Mouse (Mus musculus) gonadal fat pad, adult 2 months (tissue): ENCODE measurements around the gene Cdhr4. TPM values are rescaled to one million over a fixed set of nuclear protein-coding genes. Genes with fewer than 3 reads are reported as not detected.

Source experiments
- DNase-seq: peaks from one replicate; pipeline ENCODE4 v3.0.0-alpha.2; 2012; ENCODE audit warnings: low read depth
- polyA plus RNA-seq: library from polyadenylated mRNA; depleted of rRNA; stranded (reverse); fragments of >200 nt; gene quantifications from 2 replicates; pipeline ENCODE4 v1.2.3, GENCODE M21; 2012

The Cdhr4 gene
- polyA plus RNA-seq, 1 experiment: 14.5 TPM

DNA sequence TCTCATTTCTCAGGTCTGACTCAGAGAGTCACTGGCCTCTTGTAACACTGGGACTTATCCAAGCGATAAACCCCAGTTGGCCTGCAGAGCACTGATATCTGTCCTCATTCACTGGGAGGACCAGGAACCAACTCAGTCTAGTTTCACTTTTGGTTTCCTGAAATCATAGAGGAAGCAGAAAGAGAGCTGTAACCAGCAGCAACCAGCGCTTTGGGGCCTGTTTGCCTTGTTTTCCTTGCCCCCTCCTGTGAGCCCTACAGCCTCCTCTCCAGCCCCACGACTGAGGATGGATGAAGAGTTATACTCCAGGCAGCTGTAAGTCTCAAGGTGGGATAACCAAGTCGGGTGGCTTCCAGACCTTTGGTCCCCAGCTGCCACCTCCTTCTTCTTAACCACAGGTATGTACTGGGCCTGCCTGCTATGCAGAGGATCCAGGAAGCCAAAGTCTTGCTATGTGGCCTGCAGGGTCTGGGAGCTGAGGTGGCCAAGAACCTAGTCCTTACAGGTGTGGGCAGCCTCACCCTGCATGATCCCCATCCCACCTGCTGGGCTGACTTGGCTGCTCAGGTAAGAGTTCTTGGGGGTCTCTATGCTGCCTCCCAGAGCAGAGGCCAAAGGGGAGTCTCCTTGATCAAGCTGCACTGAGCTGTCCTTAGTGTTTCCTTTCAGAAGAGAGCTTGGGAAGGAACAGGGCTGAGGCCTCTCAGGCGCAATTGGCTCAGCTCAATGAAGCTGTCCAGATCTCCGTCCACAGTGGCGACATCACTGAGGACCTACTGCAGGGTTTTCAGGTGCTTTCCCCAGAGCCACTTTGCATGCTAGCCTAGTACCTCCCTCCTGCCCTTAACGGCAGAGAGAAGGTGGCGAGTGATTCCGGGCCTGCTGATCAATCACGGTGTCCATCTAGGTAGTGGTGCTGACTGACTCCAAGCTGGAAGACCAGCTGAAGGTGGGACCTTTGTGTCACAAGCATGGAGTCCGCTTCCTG lies 16.6 kb upstream of the Cdhr4 start, which contains the start of gene Uba7:
Uba7 (plus strand) TSS at position 107 of the 988 bp plus-strand sequence.
- no peak for DNase-seq

DNA sequence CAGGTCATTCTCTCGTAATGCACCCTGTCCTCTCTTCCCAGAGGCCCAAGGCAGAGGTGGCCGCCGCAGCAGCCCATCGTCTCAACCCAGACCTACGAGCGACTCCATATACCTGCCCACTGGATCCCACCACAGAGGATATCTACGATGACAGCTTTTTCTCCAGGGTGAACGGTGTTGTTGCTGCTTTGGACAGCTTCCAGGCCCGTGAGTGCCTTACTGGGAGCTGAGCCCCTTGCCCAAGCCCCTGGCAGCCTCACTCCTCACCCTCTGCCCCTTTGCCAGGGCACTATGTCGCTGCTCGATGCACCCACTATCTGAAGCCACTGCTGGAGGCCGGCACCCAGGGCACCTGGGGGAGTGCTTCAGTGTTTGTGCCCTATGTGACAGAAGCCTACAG lies 13.5 kb upstream of the Cdhr4 start:
- no peak for DNase-seq

DNA sequence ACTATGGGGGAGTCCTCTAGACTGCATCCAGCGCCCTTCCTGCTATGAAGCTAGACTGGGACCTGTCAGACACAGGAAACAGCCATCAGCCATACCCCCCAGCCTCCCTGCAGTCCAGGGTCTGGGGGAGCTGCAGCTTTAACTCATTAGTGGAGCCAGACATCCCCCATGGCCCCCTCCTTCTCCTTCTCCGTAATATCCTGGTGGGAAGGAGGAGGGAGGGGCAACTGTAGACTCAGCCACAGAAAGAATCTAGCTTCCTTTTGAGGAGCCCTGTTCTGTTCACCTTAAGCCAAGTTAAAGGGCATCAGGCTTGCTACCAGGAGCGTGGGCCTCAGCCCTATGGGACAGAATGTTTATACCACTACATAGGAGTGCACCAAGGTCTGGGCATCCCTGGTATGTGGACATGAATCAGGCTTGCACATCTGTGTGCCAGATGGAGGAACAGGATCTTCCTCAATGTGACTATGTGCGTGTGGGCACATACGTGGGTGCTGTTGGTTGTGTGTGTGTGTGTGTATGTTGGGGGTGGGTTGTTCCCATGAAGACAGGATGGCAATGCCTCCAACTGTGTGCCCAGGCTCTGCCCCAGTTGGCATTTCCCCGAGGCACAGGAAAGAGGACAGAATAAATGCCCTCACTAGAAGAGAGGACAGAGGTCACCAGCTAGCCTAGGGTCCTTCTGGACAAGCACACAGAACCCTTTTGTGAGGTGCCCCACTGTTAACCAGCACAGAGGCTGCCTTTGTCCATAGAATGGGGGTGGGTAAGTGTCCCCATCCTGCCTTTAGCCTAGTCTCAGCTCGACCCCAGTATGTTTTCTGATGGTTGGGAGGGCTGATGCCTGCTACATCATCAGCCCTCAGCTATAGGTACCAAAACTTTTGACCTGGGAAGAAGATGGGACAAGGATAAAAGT lies 10.4 kb upstream of the Cdhr4 start:
- DNase-seq: no peak

DNA sequence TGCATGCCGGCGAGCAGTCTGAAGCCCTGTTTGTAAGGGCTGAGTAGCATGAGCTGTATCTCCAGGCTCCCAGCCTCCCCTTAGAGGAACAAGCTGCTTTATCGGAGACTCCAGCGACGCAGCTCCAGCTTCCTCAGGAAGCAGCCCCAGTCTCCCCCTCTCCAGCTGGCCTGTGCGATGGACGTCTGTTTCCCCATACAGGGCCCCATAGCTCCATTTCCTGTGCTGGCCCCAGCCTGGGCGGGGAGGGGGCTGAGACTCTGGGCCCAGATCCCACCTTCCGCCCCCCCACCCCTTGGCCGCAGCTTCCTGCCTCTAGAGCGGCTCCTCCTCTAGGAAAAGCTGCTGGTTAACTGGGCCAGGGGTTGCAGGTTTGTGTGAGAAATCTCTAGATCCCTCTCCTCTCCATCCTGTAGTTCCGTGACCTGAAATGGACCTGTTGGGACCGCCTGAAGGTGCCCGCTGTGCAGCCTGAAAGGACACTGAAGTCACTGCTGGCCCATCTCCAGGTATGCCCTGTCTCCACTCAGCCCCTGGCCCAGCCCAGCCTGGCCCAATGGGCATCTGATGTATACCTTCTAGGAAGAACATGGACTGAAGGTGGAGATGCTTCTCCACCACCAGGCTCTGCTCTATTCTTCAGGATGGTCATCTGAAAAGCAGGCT lies 9.5 kb upstream of the Cdhr4 start, which contains the start of gene Gm20661:
Gm20661 (plus strand) TSS at position 378 of the 666 bp plus-strand sequence.
- no peak for DNase-seq

DNA sequence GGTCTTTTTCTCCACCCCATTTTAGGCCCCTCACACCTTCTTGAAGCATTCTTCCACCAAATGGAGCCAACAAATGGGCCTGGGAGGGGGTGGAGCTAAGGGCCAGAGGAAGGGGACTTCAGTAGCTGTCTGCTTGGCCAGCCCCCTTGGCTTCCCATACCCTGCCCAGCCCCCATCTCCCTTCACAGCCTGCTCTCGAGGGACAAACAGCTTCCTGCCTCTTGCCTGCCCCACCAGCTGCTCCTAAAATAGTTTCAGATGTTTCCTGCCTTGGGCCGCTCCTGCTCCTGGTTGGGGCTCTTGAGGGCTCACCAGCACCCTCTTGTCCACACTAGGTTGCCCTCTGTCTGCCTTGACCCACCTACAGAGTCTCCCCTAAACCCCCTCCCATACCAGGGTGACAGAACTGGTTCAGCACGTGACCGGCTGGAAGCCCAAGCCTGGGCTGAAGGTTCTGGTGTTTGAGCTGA lies 8.8 kb upstream of the Cdhr4 start:
- no peak for DNase-seq

DNA sequence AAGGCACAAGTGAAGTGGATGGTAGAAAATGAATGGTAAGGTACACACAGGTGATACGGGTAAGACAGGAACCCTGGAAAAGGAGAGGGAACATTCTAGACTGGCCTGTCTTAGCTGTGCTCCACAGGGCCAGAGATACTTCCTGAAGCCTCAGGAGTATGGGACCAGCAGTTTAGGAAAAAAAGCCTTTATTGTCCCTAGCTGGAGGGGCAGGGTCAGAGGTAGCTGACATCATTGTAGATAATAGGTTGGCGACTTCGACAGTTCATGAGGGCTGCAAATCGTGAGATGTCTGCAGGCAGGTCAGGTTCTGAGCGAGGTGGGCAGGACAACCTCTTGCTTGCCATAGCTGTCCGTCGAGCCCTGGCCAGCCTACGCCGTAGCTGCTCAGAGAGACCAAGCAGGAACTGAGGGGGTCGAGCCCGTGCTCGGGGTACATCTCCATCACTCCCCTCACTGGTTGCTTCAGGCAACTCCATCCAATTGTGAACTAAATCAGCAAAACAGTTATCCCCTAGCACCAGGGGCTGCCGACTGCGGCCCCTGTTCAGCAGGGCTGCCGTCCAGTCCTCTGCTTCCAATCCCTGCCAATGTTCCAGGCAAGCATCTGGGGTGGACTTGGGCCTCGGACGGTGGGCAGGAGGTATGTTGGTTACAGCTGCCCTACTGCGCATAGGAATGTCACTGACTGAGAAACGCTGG lies 8.1 kb upstream of the Cdhr4 start:
- DNase-seq: no peak

DNA sequence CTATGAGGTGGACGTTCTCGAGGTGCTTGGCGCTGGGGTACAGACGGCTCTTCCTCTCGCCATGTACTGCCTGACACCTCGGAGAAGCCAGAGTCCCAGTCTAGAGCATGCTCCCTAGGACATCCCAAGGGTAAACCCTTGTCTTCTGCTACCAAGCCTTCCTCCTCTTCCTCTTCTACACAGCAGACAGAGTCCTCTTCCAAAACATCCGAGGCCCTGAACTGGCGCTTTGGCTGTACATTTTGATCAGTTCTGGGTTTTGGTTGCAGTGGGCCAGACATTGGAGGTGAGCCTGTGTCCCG lies 7.6 kb upstream of the Cdhr4 start:
- no peak for DNase-seq

DNA sequence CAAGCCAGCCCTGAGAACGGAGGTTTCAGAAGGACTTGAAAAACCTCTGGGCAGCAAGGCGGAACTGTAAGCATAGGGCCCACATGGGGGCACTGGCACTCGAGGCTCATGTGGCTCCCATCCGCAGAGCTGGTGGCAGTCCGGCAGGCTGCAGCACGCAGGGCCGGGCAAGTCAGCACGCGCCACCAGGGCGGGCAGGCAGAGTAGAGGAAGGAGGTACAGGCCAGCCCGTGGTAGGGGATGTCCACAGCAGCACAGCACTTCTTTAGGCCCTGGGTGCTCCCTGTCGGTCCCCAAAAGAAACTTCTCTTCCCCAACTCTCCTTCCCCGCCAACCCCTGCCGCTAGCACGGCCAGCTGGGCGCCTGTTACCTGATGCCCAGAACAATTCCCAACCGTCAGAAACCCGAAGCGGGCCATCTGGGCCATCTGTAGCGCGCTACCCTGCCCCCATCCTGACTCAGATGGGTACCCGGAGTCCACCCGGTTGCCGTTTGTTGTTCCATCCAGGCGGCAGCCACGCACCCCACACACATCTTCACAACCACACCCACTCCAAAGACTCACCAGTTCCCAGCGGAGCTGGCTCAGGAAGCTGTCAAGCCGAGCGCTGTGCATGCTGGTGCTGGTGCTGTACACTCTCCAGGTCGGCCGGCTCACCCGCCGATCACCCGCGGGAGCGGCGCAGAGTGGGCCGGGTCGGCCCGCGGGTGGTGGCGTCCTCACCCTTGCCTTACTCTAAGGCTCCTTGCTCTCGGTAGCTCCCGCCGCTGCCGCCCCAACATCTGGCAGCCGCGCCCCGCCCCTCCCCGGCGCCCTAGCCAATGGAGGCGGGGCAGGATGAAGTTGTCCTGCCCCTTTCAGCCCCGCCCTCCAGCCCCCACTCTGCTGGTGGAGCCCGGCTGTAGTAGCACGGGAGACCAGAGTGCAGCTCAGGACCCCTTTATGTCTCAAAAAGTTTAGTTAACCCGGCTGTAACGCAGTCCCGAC lies 6.9 kb upstream of the Cdhr4 start, which contains the start of gene Inka1:
Inka1 (minus strand) TSS at position 749 of the 989 bp plus-strand sequence.
- no peak for DNase-seq

DNA sequence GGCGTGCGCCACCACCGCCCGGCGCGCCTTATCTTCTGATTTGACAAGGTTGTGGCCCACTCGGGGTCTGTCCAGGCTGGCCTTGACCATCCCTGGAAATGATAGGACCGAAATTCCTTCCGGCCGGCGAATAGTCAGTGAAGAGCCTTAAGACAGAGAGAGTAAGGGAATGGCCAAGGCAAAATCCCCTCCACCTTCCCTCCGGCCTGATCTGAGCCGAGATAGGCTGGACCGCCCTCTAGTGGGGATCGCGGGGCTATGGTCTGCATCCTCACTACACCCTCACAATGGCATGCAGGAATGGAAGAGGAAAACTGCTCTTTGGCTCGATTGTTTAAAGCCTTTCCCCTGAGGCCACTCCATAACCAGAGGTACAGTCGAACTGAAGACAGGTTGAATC lies 5.9 kb upstream of the Cdhr4 start:
- no peak for DNase-seq

DNA sequence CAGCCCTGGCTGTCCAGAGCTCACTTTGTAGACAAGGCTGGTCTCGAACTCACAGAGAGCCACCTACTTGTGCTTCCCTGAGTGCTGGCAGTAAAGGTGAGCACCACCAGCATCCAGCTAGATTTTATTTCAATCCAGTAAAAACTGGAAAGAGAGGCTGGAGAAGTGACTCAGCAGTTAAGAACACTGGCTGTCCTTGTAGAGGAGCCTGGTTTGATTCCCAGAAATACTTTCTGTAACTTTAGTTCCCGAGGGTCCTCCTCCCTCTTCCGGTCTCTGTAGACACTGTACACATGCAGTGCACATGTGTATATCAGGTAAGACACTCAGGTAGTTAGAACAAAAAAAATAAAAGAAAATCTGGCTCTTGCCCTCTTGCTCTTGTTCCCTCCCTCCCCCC lies 4.3 kb upstream of the Cdhr4 start:
- no peak for DNase-seq

DNA sequence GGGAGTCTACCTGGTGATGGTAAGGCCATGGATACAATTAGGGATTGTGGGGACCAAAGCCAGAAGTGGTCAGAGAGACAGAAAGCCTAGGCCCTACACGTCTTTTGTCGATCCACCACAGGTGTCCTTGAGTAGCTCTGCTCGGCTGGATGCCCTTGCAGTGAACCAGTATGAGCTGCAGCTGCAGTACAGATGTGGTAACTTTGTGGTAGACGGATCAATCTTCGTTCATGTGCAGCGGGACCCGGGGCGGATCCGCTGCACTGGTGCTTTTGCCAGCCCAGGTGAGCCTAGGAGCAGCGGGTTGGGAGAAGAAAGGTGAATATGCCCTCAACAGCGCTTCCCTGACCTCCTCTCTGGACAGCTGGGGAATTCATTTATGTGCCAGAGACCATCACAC lies 716 bp downstream of the Cdhr4 start:
- no peak for DNase-seq

DNA sequence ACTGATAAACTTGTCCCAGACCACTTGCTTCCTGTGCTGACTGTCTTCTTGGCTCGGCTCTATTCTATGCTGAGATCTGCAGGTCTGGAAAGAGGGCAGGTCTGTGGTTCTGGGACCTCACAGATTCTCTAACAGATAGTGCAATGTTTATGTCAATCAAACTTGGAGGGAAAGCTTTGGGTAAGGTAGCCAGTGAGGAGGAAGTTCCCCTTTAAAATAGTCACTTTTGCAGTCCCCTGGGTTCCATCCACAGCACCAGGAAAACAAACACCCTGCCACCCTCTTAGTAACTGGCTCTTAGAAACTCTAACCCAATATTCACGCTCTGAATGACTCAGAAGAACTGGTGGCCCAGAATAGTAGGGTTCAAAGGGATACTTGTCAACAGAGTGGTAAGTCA lies 2.2 kb downstream of the Cdhr4 start:
- no peak for DNase-seq

DNA sequence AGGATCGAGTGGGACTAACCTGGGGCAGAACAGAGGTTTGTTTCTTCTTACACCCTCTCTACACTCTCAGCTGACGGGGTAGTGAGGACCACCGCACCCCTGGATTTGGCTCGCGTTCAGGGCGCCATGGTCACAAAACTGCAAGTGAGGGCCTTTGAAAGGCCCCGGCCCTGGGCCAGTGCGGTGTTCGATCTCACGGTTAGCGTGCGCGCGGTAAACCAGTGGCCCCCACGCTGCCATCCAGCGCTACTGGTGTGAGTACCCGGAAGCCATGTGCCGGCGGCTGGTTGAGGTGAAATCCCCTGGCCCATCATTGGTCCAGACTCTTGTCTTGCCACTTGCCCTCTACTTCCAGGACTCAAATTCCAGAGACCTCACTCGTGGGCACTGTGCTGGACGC lies 3.2 kb downstream of the Cdhr4 start:
- DNase-seq: no peak

DNA sequence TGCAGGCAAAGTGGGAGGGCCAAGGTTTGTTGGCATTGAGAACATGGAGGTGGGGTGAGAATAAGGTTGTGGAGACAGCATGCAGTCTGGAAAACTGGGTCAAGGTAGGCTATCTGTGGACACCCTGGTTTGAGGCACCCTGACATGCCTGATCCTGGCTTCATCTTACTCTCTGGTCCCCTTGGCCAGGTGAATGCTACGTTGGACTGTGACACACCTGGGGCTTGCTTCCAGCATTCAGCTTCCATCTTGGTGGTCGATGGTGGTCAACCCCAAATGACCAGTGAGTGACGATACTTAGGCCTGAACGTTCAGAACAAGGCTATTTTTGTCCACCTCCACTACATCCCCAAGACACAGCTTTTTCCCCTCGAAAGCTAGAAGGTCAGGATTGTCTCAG lies 3.8 kb downstream of the Cdhr4 start, which contains the start of gene Gm20662:
Gm20662 (plus strand) TSS at position 301 of the 400 bp plus-strand sequence.
- DNase-seq: no peak

DNA sequence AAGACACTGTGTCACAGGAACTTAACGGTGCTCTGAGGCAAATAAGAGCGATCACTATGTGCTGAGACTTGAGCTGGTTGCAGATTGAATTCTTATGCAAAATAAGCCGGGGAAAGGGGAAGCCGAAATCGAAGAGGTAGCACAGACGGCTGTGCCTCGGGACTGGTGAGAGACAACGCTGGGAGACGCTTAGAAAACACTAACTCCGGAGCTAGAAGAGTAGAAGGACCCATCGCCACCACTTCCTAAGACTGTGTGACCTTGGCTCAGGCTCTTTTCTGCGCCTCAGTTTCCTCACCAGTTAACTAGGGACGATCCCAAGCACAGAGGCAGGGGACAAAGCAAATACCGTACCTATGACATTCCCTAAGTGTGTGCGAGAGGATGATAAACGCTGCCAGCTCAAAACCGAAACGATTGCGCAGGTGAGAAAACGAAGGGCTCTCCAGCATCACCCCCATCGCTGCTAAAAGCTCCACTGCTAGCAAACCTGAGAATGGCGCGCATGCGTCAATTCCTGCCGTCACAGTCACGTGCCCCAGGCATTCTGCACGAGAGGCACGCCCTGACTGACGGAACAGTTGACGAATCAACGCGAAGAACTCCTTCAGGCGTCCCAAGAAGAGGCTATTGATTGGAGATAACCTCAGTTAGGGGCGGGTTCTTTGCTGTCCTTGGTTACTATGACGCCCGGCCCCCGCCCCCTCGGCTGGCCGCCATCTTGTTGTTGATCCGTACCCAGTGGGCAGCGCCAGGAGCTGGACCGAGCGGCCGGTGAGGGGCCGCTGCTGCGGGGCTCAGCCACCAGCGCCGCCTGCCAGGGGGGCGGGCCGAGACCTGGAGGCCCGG lies 9.8 kb downstream of the Cdhr4 start, which contains the start of gene Ip6k1:
Ip6k1 (plus strand) TSS at position 580 of the 849 bp plus-strand sequence.
- DNase-seq: peak; percentile 92

DNA sequence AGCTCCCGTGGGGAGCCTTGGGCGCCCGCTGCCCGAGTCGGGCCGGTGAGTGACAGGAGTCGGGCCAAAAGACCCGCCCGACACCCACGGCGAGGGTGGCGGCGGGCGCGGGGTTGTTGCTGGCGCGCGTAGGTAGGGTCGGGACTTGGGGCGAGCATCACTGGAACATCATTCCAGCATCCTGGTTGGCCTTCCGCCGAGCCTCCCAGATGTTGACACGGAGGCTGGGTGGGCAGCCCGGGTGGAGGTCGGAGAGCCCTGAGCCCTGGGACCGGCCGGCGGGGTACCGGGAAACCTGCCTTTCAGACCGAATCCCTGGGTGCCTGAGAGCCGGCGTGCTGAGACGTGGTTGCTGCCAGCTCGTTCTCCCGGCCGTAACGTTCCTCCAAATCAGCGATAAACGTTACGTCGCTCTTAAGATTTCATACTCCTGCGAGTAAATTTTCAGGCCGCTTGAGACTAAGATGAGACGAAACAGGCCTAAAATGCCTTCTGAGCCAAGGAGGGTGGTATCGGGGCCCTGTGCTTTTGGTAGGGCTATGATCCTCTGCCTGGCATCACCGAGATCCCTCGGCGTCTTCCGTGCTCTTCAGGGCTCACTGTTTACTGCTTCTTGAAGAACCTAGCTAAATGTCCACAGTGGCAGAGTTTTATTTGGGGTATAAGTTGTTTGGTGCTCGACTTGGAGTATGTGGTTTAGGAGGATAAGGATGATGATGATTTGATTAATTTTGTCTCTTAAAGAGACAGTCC lies 10.7 kb downstream of the Cdhr4 start:
- DNase-seq: no peak

DNA sequence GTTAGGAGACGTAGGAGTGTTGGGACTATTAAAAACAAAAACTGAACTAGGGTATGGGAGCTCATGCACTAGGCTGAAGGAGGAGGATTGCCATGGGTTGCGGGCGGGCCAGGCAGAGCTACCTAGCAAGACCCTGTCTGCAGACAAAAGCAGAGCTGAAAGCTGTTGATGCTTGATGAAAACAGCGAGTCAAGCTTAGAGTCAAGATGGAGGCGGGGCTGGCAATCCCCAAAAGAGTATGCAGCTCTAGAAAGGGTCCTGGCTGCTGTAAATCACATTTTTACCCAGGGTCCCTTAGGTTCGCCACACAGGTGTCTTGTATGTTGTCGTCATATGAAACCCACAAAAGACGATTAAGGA lies 11.2 kb downstream of the Cdhr4 start:
- DNase-seq: no peak

DNA sequence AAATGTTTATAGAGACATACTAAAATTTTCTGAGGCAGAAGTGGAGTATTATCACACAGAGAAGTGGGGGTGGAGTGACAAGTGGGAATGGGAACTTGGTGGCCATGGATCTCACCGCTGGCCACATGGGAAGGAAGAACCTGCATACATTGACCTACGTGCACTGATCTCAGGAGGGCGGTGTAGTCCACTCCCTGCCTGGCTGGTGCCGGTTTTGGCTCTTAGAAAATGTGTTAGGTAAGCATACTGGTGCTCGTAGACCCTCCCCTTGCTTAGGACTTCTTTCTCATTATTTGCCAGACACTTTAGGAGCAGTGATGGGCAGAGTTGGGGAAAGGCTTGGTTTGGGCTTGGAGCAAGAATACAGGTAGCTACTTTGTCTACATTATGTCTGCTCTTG lies 15.7 kb downstream of the Cdhr4 start:
- no peak for DNase-seq
